Mouse (Mus musculus) lung, postnatal 0 days (tissue): Measurements from ENCODE around the gene E030018B13Rik.

ENCODE experiments used
- CTCF ChIP-seq: IDR thresholded peaks from 2 replicates; pipeline ENCODE4 v1.5.1; 2016; ENCODE audit warnings: antibody characterized with exemption, mild to moderate bottlenecking
- EP300 ChIP-seq: IDR thresholded peaks from 2 replicates; pipeline ENCODE4 v1.6.1; 2016; ENCODE audit warnings: antibody characterized with exemption, mild to moderate bottlenecking, control low read depth

- TF ChIP-seq EP300 (0 out of 2 replicates have a peak, but pooled peaks have one; percentile 26), CTCF (no peak)
Measured at GRCm38 (mm10) chr7:63921909-63922562, 5.4 kb downstream of the E030018B13Rik start.
